Mouse (Mus musculus) heart, postnatal 4 days (tissue): ENCODE measurements around the gene Adgrl2. TPM values are rescaled to one million over a fixed set of nuclear protein-coding genes. Genes with fewer than 3 reads are reported as not detected.

Experiments
- DNase-seq: peaks from one replicate; pipeline ENCODE4 v3.0.0; 2021
- total RNA-seq, 2 experiments: library from RNA; stranded (reverse); gene quantifications; 2 replicates each; pipeline ENCODE4 v1.2.3; 2021

Gene Adgrl2
- total RNA-seq, 2 experiments from 2014 or later, result 126 to 134 TPM

- no peak for DNase-seq
Observed at GRCm38 (mm10) chr3:148819323-148820046, 170.9 kb downstream of the Adgrl2 start.

GRCm38 (mm10) chr3:148818414-148819105 lies 171.8 kb downstream of the Adgrl2 start:
- DNase-seq, result no peak

- no peak for DNase-seq
Observed at GRCm38 (mm10) chr3:148817491-148817890, 172.9 kb downstream of the Adgrl2 start.

GRCm38 (mm10) chr3:148813121-148813520 lies 177.2 kb downstream of the Adgrl2 start:
- no peak for DNase-seq

- DNase-seq, result no peak
Observed at GRCm38 (mm10) chr3:148812059-148812458, 178.3 kb downstream of the Adgrl2 start.

- DNase-seq, result no peak
Observed at GRCm38 (mm10) chr3:148806977-148807376, 183.4 kb downstream of the Adgrl2 start.

- DNase-seq, result no peak
Observed at GRCm38 (mm10) chr3:148793286-148793913, 197.0 kb downstream of the Adgrl2 start.

GRCm38 (mm10) chr3:148770310-148770709 lies 220.0 kb downstream of the Adgrl2 start:
- no peak for DNase-seq
